Mouse (Mus musculus) adrenal gland, postnatal 4 days (tissue): Measurements from ENCODE around the gene Dclk1. TPM values are rescaled to one million over a fixed set of nuclear protein-coding genes. Genes with fewer than 3 reads are reported as not detected.
"Not testable (repeated sequence)": the region's sequence is repeated elsewhere in the genome, so short reads cannot be mapped to it uniquely, and the experiment has no call there.

Experiments used
- DNase-seq, 2 experiments: peaks; one replicate each; pipeline ENCODE4 v3.0.0; 2021 to 2022; ENCODE audit warnings: low spot score in 2 of 2, mixed read lengths in 2 of 2
- long read RNA-seq, 2 experiments: library from polyadenylated mRNA; stranded (forward); transcript quantifications; one replicate each; pipeline ENCODE4 v2.0.0; 2021
- total RNA-seq, 2 experiments: library from RNA; stranded (reverse); gene quantifications; 2 replicates each; pipeline ENCODE4 v1.2.3; 2021

Gene Dclk1
- total RNA-seq, result 10 to 100 TPM; 23.0 to 25.0 TPM
- long read RNA-seq, experiment 1, partial matches to known transcripts, result 0 of 1 reads
- long read RNA-seq, experiment 1, other reads (novel, unspliced or antisense), result 1 of 1 reads
- long read RNA-seq, experiment 2, full-length matches to known transcripts, result 1 of 6 reads
- long read RNA-seq, experiment 2, partial matches to known transcripts, result 1 of 6 reads
- long read RNA-seq, experiment 2, other reads (novel, unspliced or antisense), result 4 of 6 reads

DNA sequence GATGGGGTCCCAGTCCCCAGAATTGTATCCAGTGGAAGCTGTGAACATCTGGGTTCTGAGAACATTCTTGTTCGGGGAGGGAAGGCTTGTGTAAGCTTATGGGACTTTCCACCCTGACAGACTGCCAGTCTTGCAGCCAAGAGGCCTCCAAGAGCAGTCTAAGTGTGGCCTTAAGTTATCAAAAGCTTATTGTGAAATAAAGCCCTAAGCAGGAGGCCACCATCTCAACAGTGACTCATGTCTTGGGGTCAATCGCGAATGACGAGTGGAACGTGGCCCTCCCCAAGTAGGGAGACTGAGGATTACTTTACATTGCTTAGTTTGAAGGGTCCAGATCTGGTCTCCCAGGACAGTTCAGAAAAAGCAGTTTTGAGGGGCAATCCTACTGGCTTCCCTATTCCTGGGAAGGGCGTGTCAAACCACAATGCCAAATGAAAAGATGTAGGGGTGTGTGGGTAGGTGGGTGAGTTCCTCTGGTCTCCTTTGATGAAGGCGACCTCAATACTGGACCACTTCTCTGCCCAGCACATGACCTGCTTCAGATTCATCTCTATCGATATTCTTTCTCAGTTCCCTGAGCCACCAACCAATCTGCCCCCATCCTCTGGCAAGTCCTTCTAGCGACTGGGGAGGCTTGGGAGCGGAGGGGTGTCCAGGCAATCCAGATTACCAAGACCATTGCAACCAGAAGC lies at the start of gene Dclk1:
Gene Dclk1 (plus strand): TSS at position 635 of the 692 bp plus-strand sequence.
- DNase-seq, result no peak

DNA sequence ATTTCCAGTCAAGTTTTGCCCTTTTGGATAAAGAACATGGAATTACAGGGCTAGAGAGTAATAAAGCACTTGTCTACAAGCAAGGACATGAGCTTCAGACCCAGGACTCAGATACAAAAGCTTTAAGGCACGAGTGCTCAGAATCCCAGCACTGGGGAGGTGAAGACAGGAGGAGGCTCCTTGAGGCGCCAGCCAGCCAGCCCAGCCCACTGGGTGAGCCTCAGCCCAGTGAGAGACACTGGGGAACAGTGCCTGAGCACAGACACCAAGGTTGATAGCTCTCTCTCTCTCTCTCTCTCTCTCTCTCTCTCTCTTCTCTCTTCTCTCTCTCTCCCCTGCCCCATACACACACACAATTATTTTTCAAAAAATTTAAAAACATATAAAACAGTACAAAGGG lies 48.8 kb upstream of the Dclk1 start:
- DNase-seq, result no peak

DNA sequence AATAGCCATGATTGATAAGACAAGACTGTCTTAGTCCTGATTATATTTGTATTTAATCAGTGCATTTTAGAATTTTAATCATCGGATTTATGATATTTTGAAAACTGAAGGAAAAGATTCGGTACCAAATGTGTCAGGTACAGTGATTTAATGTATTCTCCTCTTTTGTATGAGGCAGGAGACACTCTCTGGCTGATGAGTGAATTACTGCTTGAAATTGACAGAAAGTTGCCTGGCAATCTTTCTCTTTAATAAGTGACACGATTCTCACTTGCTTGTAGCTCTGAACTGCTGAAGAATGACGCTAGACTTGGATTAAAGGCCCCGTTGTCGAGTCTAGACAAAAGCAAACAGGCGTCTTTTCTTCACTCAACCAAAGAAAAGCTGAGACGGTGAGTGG lies 47.4 kb upstream of the Dclk1 start:
- DNase-seq, result no peak

DNA sequence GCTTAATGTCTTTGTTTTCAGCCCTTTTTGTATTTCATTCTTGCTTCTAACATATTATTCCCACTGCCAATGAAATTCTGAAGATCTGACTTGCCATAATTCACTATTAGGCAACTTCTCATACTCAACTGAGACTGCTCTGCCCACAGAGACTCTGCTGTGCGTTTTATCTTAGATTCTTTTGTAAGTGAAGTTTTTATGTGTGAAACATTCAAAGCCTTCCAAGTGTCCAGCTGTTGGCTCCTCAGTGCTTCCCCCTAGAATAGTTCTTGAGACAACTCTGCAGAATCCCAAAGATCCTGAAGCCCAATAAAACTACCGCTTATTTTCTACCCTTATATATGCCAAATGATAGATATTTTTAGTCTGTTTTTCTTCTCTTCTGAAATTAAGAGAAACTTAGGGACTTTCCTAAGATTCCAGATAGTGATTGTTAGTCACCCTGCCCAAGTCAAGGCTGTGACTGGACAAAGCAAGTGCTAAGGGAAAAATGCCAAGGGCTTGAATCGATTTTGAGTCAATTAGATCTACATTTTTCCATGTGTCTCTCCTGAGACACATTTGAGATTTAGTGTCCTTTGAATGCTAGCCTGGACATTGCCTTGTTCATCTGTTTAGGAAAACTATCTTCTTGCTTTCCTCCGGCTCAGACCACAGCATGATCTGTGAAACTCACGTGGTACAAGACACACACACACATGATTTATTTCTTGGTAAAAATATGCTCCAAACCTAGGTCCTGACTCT lies 46.4 kb upstream of the Dclk1 start:
- DNase-seq, result no peak

DNA sequence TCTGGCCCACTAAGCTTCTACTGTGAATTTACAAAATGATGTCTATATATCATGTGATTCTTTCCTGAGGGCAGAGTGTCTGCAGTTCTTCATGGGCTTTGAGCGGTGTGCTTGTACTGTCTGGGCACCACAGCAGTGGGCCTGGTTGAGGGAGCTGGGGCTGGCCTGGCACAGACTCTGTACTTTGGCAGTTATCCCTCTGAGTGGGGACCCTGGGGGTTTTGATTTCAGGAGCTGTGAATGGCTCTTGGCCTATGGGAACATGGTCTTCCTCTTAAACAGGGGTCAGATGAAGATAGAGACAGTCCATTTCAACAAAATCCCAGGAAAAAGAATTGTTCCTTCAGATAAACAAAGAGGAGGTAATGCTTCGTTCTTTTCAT lies 45.8 kb upstream of the Dclk1 start:
- no peak for DNase-seq

DNA sequence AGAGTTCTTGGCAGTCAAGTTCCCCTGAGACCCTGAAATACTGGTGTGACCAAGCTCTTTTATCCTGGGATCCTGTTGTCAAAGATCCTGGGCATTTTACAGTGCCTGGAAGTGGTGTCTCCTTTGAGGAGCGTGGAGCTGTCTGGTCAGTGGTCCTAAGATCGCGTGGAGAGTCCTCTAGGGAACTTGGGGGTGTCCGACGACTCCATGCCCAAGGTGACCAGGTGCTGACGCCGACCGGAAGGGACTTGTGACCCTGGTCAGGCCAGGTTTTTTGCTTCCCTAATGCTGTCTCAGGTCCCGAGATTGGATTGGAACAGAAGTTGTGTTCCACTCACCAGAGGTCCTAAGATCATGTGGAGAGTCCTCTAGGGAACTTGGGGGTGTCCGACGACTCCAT lies 38.5 kb upstream of the Dclk1 start:
- DNase-seq, result not testable (repeated sequence)

DNA sequence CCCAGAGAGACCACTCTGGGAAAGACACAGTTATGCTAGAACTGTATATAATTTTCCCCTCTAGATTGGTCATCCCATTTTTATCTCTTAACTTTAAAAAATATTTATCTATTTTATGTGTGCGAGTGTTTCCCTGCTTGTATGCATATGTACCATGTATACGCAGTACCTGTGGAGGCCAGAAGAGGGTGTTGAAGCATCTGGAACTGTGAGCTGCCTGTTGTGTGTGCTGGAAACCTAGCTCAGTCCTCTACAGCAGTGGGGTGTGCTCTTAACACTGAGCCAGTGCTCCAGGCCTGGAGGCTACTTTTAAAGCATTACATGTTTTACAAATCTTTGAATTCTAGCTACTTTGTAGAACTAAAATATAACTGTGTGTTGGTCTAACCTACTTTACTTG lies 35.8 kb upstream of the Dclk1 start:
- DNase-seq, result no peak

DNA sequence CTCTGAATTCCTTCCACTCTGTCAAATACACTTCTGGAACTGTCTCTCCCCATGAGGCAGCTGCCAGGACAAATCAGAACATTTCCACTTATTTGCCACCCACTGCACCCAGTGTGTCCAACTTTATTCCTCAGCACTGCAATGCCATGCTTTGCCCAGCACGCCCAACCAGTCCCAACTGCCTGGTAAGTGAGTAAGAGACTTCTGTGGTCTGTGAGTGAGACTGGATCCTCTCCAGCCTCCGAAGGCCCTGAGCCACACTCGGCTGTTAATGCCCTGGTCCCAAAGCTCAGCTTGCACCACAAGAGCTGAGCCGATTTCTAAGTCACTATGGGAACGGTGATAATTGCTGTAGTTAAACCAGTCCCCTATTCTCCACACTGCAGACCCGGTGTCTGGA lies 34.5 kb upstream of the Dclk1 start:
- no peak for DNase-seq

DNA sequence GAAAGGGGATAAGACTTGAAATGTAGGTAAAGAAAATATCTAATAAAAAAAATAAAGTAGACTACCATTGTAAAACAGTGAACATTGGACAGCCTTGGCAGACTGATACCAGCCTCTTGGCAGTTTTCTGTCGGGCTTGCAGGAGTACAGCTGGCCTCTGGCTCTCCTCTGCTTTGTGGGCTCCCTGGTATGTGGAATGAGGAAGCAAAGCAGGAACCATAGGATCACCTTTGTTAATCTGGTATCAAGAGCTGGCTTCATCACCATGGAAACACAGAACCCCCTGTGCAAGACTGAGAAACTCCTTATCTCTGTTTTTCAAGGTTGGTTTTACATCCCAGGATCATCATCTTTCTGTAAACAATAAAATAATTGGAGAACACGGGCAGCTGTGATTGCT lies 29.9 kb upstream of the Dclk1 start:
- DNase-seq, result no peak

DNA sequence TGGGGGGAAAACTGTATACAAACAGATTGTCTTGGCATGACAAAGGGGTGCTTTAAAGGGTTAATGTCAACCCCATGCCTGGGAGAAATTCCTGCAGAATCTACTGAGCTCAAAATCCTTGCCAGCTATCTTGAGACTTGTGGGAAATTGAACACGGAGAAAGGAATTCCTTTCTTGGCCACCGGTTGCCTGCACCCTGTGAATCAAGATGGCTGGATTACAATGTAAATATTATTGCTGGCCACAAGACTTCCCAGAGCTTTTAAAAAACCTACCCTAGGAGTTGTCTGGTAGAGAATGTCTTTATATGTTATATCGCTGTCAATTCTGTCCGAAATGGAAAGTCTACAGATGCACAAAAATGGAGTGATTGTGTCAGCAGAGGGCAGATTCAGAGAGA lies 28.4 kb upstream of the Dclk1 start:
- no peak for DNase-seq

DNA sequence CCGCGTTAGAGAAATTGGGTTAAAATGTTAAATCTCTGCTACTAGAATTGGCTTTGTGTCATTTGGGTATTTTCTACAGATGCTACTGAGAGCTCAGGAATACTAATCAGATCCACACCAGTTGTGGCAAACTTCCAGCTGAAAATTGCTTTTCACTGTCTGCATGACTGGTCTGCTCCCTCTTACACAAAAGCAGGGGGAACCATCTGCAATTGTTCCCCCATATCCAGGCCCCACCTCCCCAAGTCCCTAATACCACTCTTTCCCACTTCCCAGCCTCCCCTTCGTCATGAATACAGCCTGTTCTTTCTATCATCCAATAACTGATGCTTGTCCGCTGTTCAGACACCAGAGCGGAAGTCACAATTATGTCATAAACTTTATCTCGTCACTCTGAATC lies 27.8 kb upstream of the Dclk1 start:
- DNase-seq, result no peak

DNA sequence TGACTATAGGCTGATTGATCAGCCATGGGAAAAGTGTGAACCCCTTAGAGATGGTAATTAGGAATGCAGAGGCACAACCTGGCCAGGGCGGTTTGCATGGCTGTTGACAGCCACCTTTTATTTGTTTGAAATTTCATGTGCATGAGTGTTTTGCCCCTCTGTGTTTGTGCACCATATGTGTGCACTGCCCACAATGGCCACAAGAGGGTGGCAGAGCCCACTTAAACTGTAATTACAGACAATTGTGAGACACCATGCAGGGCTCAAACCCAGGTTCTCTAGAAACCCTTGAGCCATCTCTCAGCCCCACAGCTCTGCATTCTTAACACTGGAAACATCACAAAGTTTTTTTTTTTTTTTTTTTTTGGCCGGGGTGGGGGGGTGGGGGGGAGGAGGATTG lies 19.7 kb upstream of the Dclk1 start:
- no peak for DNase-seq

DNA sequence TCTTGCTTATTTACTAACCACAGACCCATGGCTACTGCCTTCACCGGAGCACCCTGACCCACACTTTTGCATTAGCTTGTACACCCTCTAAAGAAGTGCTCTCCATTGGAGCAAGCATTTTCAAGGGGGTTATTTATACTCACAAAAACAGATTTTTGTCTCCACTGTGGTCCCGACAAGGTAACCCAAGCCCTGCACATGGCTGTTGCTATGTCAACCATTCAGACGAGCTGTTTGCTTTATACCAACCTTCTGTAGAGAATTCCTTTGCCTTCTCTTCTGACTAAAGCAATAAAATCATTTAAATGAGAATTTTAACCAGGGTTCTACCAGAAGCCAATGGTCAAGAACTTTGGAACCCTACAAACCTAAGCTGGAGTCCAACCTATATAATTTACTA lies 18.3 kb upstream of the Dclk1 start:
- DNase-seq, result no peak

DNA sequence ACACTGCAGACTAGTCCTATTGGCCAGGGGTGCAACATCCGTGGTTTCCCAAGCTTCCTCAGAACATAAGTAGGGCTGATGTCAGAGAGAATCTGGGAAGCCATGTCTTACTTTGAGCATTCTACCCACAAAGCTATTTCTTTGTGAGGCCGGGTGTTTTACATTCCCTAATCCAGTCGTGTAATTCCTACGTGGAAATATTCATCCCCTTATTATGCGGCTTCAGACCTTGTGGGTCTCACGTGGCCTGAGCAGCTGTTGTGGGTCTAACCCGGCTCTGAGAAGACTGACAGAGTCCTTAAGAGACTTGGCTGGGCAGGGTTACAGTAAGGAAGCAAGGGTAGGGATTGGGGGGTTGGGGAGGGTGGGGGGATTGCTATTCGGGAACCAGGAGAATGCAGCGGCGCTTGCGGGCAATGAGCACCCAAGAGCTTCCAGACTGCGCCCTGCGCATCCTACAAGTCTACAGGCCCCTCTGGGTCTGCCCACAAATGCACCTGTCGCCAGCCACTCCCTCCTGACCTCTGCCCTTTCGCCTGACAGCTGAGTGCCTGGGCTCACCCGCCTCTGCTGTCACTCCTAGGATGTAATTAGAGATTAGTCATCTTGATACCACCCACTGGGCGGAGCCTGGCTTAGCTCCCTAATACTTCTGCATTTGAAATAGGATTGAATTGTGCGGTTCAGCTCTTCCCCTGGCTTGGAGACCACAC lies 15.5 kb upstream of the Dclk1 start:
- no peak for DNase-seq

DNA sequence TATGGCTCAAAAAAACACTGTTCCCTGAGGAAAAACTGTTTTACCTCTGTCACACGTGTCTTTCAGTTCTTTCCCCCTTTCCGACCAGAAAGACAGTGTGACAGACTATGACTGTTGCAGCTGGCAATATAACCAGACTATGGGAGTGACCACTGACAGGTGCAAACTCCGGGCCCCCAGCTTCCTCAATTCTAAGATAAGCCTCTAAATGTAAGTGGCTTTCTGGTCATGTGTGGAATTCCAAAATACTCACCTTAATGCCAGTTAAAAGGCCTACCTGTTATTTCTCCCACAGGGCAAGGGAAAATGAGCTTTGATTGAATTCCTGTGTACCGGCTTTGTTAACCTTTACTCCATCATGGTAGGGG lies 15.0 kb upstream of the Dclk1 start:
- no peak for DNase-seq

DNA sequence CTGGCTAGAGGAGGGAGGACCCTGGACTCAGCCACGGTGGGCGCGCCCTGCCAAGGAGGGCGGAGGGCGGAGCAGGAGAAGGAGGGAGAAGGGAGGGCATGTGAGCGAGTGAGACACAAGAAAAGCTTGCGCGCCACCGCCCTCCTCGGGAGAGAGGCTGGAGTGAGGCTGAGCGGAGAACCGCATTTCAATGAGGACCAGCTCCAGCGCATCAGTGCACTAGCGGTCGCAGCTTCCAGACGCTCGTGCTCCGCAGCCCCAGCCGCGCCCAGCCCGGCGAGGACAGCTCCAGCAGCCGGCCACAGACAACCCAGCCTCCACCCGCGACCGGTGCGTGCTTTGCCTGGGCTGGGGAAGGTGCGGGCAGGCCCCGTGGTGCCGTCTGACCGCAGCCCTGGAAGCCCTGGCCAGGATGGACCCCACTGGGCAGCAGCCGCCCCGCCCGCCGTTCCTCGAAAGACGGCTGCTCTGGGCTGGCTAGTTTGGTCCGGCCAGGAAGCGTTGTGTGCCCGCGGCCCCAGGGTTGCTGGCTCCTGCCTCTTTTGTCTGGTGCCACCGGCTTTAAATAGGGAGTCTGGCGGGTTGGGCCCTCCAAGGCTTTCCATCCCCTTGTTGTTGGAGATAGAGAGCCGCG lies 375 bp downstream of the Dclk1 start:
- peak in 1 of 2 experiments; percentile 11 for DNase-seq

DNA sequence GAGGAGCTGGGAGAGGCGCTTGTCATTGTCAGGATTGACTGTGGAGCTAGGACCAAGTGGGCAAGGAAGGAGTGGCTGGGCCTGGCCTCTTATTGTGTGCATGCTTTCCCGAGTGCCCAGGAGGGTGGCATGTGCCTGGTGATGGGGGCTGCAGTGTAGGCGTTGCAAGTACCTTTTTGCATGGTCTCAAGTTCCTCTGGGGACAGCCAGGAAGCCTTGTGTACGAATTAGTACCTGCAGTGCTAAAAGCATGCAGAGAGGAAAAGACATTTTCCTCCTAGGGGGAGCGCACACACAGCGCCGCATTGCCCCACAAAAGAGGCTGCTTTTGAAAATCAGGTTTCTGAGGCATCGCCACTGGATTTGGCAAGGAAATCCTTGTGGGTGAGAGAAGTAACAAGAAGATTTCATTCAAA lies 900 bp downstream of the Dclk1 start:
- no peak for DNase-seq

DNA sequence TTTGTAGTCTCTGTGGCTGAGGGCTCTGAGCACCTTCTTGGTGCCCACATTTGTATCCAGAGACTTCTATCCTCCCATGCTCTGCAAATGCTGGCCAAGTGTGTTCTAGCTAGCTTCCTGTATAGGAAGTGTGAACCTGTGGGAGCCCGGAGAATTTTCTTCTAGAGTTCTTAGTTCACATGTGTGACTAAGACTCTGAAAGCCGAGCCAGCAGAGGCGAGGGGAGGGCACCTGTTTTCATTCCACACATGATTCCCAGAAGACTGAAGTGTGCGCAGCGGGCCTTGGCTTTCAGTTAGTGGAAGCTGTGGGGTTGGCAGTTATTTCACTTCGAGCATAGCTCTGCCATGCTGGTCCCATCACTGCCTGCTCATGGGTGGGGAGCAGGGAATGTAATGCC lies 1.9 kb downstream of the Dclk1 start:
- no peak for DNase-seq

DNA sequence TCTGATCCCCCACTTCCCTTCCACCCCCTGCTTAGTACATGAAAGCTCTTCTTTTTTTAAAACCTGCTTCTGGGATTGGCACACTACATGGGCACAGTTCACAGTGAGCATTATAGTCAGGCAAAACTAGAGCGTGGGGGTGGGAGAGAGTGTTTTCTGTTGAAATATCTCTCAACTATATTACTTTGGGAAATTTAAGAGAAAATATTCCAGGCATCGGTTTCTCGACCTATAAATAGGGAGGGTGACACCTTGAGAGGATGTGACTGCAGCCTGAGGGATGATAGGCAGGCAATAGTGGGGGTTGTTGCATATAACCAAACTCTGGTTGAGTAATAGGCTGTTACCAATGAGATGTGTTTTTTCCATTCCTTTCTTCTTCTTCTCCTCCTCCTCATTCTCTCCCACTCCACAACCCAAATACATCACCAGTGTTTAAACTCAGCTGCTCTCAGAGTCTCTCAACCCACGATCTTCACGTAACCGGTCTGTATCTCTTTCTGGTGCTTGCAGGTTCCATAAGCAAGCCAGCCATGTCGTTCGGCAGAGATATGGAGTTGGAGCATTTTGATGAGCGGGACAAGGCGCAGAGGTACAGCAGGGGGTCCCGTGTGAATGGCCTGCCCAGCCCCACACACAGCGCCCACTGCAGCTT lies 4.6 kb downstream of the Dclk1 start:
- no peak for DNase-seq

DNA sequence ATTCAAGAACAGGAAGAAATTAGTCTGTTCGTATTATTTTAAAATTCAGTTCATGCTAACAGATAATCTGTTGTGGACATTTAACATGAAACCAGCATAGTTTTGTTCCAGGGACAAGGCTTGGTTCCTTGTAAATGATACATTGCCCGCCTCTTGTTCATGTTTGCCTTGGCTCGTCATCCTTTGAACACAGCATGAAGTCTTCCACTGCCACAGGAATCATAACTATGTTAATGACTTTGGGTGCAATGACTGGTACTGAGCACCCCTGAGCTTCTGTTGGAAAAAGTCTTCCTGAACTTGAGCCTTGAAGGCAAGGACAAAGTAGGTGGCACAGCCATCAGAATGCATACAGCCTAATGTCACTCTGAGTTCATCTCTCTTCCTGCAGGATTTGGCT lies 5.9 kb downstream of the Dclk1 start:
- DNase-seq, result no peak

DNA sequence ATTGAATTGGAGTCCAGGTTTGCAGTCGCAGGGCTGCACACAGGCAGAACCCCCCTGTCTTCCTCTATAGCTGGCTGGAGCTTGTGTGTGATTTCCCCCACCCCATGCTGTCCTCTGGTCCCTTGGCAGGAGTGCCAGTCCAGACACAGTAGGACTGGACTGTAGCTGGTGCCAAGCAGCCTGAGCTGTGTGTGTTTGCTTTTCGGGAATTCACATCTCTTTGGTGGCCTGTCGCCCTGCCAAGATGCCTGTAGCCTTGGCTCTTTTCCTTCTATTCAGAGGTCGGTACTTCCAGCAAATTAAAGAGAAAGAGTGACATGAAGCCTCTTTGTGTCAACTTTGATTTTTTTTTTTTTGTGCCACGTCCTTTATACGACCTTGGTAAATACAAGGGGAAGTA lies 6.3 kb downstream of the Dclk1 start:
- no peak for DNase-seq
